In genomic region chr7:130546421-130546790, GRCm38 (mm10) we compare ENCODE assay signal across 9 mouse cellular contexts. TPM values are rescaled to one million over a fixed set of nuclear protein-coding genes. Genes with fewer than 3 reads are reported as not detected.
DNase-seq lines count a peak whose midpoint lies in the region; ATAC-seq and TF ChIP-seq lines count a peak whose summit lies in the region.
"Had no signal": no experiment of that assay in that cellular context is flagged by ENCODE, and none has a peak within 500 bp of the region (broad histone marks: within the 10 kb centered on the region; RNA-seq: fewer than 3 reads in every experiment).

No protein-coding gene starts in this region.

- H3K36me3 ChIP-seq in kidney, adult 2 months (ENCODE audit: control insufficient read depth, insufficient read depth, low read length), result no peaks in the 10 kb centered on the region; the same call in 1 of the 2 replicates
- no peaks in the 10 kb centered on the region for H3K36me3 ChIP-seq in hindbrain, embryonic 11.5 days (ENCODE audit: control insufficient read depth, insufficient read depth, low read length)
- peaks cover 43% of the 10 kb centered on the region for H3K36me3 ChIP-seq in midbrain, embryonic 10.5 days

- H3K4me2 ChIP-seq in hindbrain, embryonic 11.5 days (replicated peaks; ENCODE audit: low read depth, low read length), result peak overlapping the region; percentile 75

- peak; percentile 3 for ATAC-seq in activated CD4-positive, CD25-positive, alpha-beta regulatory T cell, adult 4 months
- ATAC-seq in hindbrain, embryonic 11.5 days (ENCODE audit: low FRiP score), result no peak; the same call in 1 of the 2 replicates

- 3% methylated on average over 7 of the region's 7 CpGs for WGBS in kidney, adult 2 months
- 9% methylated on average over 7 of the region's 7 CpGs for WGBS in hindbrain, embryonic 11.5 days
- WGBS in midbrain, embryonic 10.5 days, result 9% methylated on average over 7 of the region's 7 CpGs

- TF ChIP-seq POLR2A in kidney, adult 2 months (IDR thresholded peaks at IDR 0.05; ENCODE audit: low read depth, low read length), result no peak

- no peak for DNase-seq in kidney, adult 2 months
- no peak for DNase-seq in kidney, postnatal 10 days
- DNase-seq in hindbrain, embryonic 11.5 days (ENCODE audit: low spot score), result no peak
- DNase-seq in midbrain, embryonic 10.5 days (ENCODE audit: low spot score), result no peak
- no peak for DNase-seq in frontal cortex, postnatal 14 days (ENCODE audit: low spot score in 2 of 2)
- DNase-seq in adrenal gland, adult 2 months, result no peak
- no peak for DNase-seq in spleen, postnatal 36 days (ENCODE audit: low spot score in 2 of 2)

- peak overlapping the region; percentile 94 for H3K27ac ChIP-seq in kidney, adult 2 months (ENCODE audit: insufficient read depth, low read depth, low read length)
- peak overlapping the region; percentile 98 for H3K27ac ChIP-seq in hindbrain, embryonic 11.5 days (ENCODE audit: low read depth, low read length)
- H3K27ac ChIP-seq in midbrain, embryonic 10.5 days (replicated peaks), result peak overlapping the region; percentile 99

- H3K27me3 ChIP-seq in kidney, adult 2 months (replicated peaks; ENCODE audit: control insufficient read depth, insufficient read depth, low read length), result no peaks in the 10 kb centered on the region
- H3K27me3 ChIP-seq in hindbrain, embryonic 11.5 days (ENCODE audit: control insufficient read depth, insufficient read depth, low read length), result no peaks in the 10 kb centered on the region
- H3K27me3 ChIP-seq in midbrain, embryonic 10.5 days (ENCODE audit: low read depth, poor library complexity, severe bottlenecking), result no peaks in the 10 kb centered on the region
- H3K27me3 ChIP-seq: Patski had no signal

- no peak for TF ChIP-seq CTCF in kidney, adult 2 months (conservative IDR thresholded peaks at IDR 0.05; ENCODE audit: insufficient read depth, insufficient read length, low read depth, low read length)

- H3K4me1 ChIP-seq in kidney, adult 2 months (ENCODE audit: control insufficient read depth, insufficient read depth, low read length), result peaks cover 3% of the 10 kb centered on the region; the same call in 1 of the 2 replicates
- no peaks in the 10 kb centered on the region for H3K4me1 ChIP-seq in hindbrain, embryonic 11.5 days (replicated peaks; ENCODE audit: control insufficient read depth, insufficient read depth, low read length)
- H3K4me1 ChIP-seq in midbrain, embryonic 10.5 days, result peaks cover 19% of the 10 kb centered on the region

- no peaks in the 10 kb centered on the region for H3K9me3 ChIP-seq in hindbrain, embryonic 11.5 days (ENCODE audit: control insufficient read depth, low read length)
- 0 out of 2 replicates have a peak, but pooled peaks cover 4% of the 10 kb centered on the region for H3K9me3 ChIP-seq in midbrain, embryonic 10.5 days (replicated peaks)

- peak overlapping the region; percentile 97 for H3K9ac ChIP-seq in hindbrain, embryonic 11.5 days (ENCODE audit: low read depth, low read length)

- peak overlapping the region; percentile 90 for H3K4me3 ChIP-seq in kidney, adult 2 months (ENCODE audit: insufficient read depth, low read depth, low read length)
- peak overlapping the region; percentile 79 for H3K4me3 ChIP-seq in hindbrain, embryonic 11.5 days (ENCODE audit: low read depth, low read length)
- H3K4me3 ChIP-seq in midbrain, embryonic 10.5 days, result peak overlapping the region; percentile 85

RNA-seq across cellular contexts. Expression of gene Ate1, which starts 26.2 kb away (rescaled TPM):
- 7.3 and 10.6 TPM in 2 replicates for polyA plus RNA-seq in kidney, adult 2 months (2012; rRNA removed)
- 10 to 100 TPM; 28.1 to 35.7 TPM for polyA plus RNA-seq in activated CD4-positive, CD25-positive, alpha-beta regulatory T cell, adult 4 months (2017; shearing (Covaris generic))
- polyA plus RNA-seq in hindbrain, embryonic 11.5 days (2014; fragmentation: Nextera tagmentation; extraction: Ambion mirVana), result 53.0 and 76.1 TPM in 2 replicates
- polyA plus RNA-seq in midbrain, embryonic 10.5 days (2016; fragmentation: Nextera tagmentation; extraction: Ambion mirVana), result 60.5 and 65.8 TPM in 2 replicates
- 10 to 100 TPM; 38.8 to 40.9 TPM for total RNA-seq in adrenal gland, adult 2 months (2021)
- polyA plus RNA-seq in adrenal gland, adult 2 months (2012; rRNA removed), result 3.5 and 4.5 TPM in 2 replicates

RNA-seq across cellular contexts. Expression of gene Nsmce4a, which starts 26.5 kb away (rescaled TPM):
- 39.8 and 44.4 TPM in 2 replicates for polyA plus RNA-seq in kidney, adult 2 months (2012; rRNA removed)
- polyA plus RNA-seq in activated CD4-positive, CD25-positive, alpha-beta regulatory T cell, adult 4 months (2017; shearing (Covaris generic)), result 10 to 100 TPM; 10.4 to 17.0 TPM
- 197 and 198 TPM in 2 replicates for polyA plus RNA-seq in hindbrain, embryonic 11.5 days (2014; fragmentation: Nextera tagmentation; extraction: Ambion mirVana)
- polyA plus RNA-seq in midbrain, embryonic 10.5 days (2016; fragmentation: Nextera tagmentation; extraction: Ambion mirVana), result 180 and 203 TPM in 2 replicates
- total RNA-seq in adrenal gland, adult 2 months (2021), result 10 to 100 TPM; 54.1 to 68.9 TPM
- polyA plus RNA-seq in adrenal gland, adult 2 months (2012; rRNA removed), result 50.4 and 73.4 TPM in 2 replicates

RNA-seq across cellular contexts. Expression of gene Tacc2, which starts 30.8 kb away (rescaled TPM):
- 72.2 and 78.4 TPM in 2 replicates for polyA plus RNA-seq in kidney, adult 2 months (2012; rRNA removed)
- 1 to 10 TPM; 3.5 to 3.8 TPM for polyA plus RNA-seq in activated CD4-positive, CD25-positive, alpha-beta regulatory T cell, adult 4 months (2017; shearing (Covaris generic))
- polyA plus RNA-seq in hindbrain, embryonic 11.5 days (2014; fragmentation: Nextera tagmentation; extraction: Ambion mirVana), result 45.1 and 46.8 TPM in 2 replicates
- polyA plus RNA-seq in midbrain, embryonic 10.5 days (2016; fragmentation: Nextera tagmentation; extraction: Ambion mirVana), result 40.9 and 47.7 TPM in 2 replicates
- total RNA-seq in adrenal gland, adult 2 months (2021), result 10 to 100 TPM; 36.2 to 44.4 TPM
- polyA plus RNA-seq in adrenal gland, adult 2 months (2012; rRNA removed), result 37.0 and 43.0 TPM in 2 replicates
